Mouse (Mus musculus) liver, embryonic 11.5 days (tissue): ENCODE measurements around the gene Commd1. TPM values are rescaled to one million over a fixed set of nuclear protein-coding genes. Genes with fewer than 3 reads are reported as not detected.

Experiments
- ATAC-seq: fragments of 200-750 bp; cut with Nextera tagmentation; replicated peaks from 2 replicates; pipeline ENCODE4 v1.8.0; 2017; ENCODE audit warnings: moderate number of reproducible peaks, mild to moderate bottlenecking, moderate TSS enrichment, moderate library complexity; ENCODE audit not compliant: low FRiP score
- DNase-seq: peaks from one replicate; pipeline ENCODE4 v3.0.0-alpha.2; 2017; ENCODE audit warnings: low spot score
- H3K27ac ChIP-seq: fragments of 300-500 bp; sonication (generic); 2 replicates; pipeline ENCODE4 v1.5.1; 2014; ENCODE audit warnings: mild to moderate bottlenecking, low read depth, low read length, control low read depth
- H3K27me3 ChIP-seq: fragments of 300-500 bp; sonication (generic); replicated peaks from 2 replicates; pipeline ENCODE4 v1.6.1; 2014; ENCODE audit warnings: low read length, mixed read lengths; ENCODE audit not compliant: control insufficient read depth, insufficient read depth
- H3K36me3 ChIP-seq: fragments of 300-500 bp; sonication (generic); 2 replicates; pipeline ENCODE4 v1.6.1; 2014; ENCODE audit warnings: mild to moderate bottlenecking, low read length, moderate library complexity, mixed read lengths; ENCODE audit not compliant: control insufficient read depth, insufficient read depth
- H3K4me1 ChIP-seq: fragments of 300-500 bp; sonication (generic); replicated peaks from 2 replicates; pipeline ENCODE4 v1.6.1; 2014; ENCODE audit warnings: low read length, mixed read lengths; ENCODE audit not compliant: control insufficient read depth, insufficient read depth
- H3K4me2 ChIP-seq: fragments of 300-500 bp; sonication (generic); 2 replicates; pipeline ENCODE4 v1.6.1; 2014; ENCODE audit warnings: mild to moderate bottlenecking, control low read depth, moderate library complexity
- H3K4me3 ChIP-seq: fragments of 300-500 bp; sonication (generic); 2 replicates; pipeline ENCODE4 v1.5.1; 2014; ENCODE audit warnings: low read depth, low read length, control low read depth
- H3K9ac ChIP-seq: fragments of 300-500 bp; sonication (generic); 2 replicates; pipeline ENCODE4 v1.6.1; 2014; ENCODE audit warnings: low read depth, low read length, control low read depth
- H3K9me3 ChIP-seq: fragments of 300-500 bp; sonication (generic); 2 replicates; pipeline ENCODE4 v1.6.1; 2016; ENCODE audit warnings: low read length, inconsistent platforms, mixed read lengths; ENCODE audit not compliant: control insufficient read depth
- WGBS: fragments of 180-500 bp; shearing (Covaris S2); extraction: QIAGEN DNeasy Blood & Tissue Kit; methylation state at CpG from one replicate; pipeline ENCODE4 v1.1.7; 2014; 5-methylcytosine and 5-hydroxymethylcytosine counted together
- polyA plus RNA-seq: library from polyadenylated mRNA; unstranded; fragments of >200 nt; fragmentation: Nextera tagmentation; extraction: Ambion mirVana; gene quantifications from 2 replicates; pipeline ENCODE4 v1.2.1, GENCODE M21; 2014

Gene Commd1
- polyA plus RNA-seq, 1 experiment from 2014 or later: 333 TPM

DNA sequence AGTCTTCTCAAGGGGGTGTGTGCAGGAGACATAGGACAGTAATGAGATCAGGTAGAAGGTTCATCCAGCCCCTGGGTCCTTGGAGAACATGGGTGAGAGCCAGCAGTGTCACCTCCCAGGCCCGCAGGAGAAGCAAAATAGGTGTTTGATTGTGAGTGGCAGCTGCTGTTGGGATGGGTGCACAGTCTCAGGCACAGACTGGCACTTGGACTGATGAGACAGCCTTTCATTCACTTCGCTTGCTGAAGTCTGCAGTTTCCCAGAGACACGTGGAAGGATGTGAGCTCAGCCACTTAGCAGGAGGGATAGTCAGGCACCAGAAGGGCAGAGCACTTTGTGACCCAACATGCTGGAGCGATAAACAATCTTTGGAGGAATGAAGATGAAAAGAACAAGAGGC lies 118.6 kb downstream of the Commd1 start:
- DNase-seq (no peak), ATAC-seq (no peak)
- H3K9ac ChIP-seq: no peak overlapping the region
- no peaks in the 10 kb centered on the region for H3K9me3 ChIP-seq
- H3K4me2 ChIP-seq: no peak overlapping the region
- no peak overlapping the region for H3K27ac ChIP-seq
- no peaks in the 10 kb centered on the region; the same call in 1 of the 2 replicates for H3K27me3 ChIP-seq
- no peaks in the 10 kb centered on the region for H3K36me3 ChIP-seq
- 61% methylated on average over 4 of the region's 4 CpGs for WGBS
- H3K4me3 ChIP-seq: no peak overlapping the region
- peaks cover 8% of the 10 kb centered on the region for H3K4me1 ChIP-seq

DNA sequence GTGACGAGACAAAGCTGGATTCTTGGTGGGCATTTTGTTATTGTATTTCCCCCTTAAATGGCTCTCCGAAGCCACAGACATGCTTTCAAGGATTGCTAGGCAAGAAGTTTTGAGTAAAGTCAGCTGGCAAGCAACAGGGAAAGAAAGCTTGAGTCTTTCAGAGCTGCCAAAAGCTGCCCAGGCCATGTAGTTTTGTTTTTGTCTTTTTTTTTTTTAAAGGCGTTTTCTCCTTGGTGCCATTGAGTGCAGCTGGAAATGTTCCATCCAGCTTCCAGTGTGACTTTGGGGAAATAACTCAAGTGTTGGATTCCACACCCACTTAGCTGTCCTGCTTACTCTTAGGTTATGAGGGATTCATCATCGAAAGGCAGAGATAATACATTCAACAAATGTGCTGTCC lies 120.9 kb downstream of the Commd1 start:
- H3K4me2 ChIP-seq: no peak overlapping the region
- H3K36me3 ChIP-seq: no peaks in the 10 kb centered on the region
- ATAC-seq: no peak
- H3K9me3 ChIP-seq: no peaks in the 10 kb centered on the region
- H3K4me1 ChIP-seq: peaks cover 11% of the 10 kb centered on the region
- DNase-seq: no peak
- H3K27me3 ChIP-seq: no peaks in the 10 kb centered on the region; the same call in none of the 2 replicates
- WGBS: 78% methylated on average over 4 of the region's 4 CpGs
- no peak overlapping the region for H3K27ac ChIP-seq
- no peak overlapping the region for H3K9ac ChIP-seq
- no peak overlapping the region for H3K4me3 ChIP-seq

DNA sequence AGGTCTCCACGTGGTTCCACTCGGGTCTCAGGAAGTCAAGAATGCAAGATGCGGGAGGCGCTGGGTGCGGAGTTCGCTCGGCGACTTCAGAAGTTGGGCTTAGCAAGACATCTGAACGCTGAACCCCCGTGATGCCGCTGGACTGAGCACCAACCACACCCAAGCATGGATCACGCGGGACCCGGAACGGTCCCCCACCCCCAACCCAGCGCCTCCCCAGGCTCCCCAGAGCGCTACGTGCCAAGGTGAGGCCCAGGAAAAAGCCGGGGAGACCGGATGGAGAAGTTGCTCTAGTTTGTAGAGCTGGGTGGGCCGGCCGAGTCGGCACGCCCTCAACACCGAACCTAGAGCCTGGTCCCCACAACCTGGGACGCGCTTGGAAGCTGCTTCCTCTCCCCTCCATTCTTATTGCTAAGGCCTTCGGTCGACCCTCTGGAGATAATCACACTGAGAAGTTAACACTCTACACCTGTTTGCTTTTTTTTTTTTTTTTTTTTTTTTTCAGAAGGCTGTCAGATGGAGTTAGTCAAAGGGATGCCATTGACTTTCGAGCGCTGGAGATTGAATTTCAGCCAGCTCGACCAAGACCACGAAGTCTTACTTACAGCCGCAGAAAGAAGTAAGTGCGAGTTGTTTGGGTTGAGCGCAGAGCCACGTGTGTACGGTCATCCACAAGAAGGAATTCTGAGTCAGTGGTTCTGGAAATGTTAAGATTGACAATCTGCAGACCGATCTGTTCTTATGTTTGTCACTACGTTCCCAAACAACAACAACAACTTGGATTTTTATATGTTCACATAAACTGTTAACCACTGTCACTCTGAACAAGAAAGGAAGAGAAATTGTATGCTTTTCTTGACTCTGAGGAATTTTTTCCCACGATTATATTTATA lies 121.6 kb downstream of the Commd1 start, which contains the start of gene B3gnt2:
B3gnt2 (minus strand) TSS at position 627 of the 893 bp plus-strand sequence.
- DNase-seq (peak; percentile 67), ATAC-seq (peak; percentile 35)
- peak within 1 kb of the TSS; percentile 80 for H3K27ac ChIP-seq
- WGBS: 7% methylated on average over 41 of the region's 41 CpGs
- H3K4me2 ChIP-seq: peak within 1 kb of the TSS; percentile 98
- H3K4me1 ChIP-seq: peaks cover 11% of the 10 kb centered on the region
- no peaks in the 10 kb centered on the region for H3K36me3 ChIP-seq
- H3K9ac ChIP-seq: peak within 1 kb of the TSS; percentile 87
- no peaks in the 10 kb centered on the region; the same call in none of the 2 replicates for H3K27me3 ChIP-seq
- peak within 1 kb of the TSS; percentile 84 for H3K4me3 ChIP-seq
- no peaks in the 10 kb centered on the region for H3K9me3 ChIP-seq

DNA sequence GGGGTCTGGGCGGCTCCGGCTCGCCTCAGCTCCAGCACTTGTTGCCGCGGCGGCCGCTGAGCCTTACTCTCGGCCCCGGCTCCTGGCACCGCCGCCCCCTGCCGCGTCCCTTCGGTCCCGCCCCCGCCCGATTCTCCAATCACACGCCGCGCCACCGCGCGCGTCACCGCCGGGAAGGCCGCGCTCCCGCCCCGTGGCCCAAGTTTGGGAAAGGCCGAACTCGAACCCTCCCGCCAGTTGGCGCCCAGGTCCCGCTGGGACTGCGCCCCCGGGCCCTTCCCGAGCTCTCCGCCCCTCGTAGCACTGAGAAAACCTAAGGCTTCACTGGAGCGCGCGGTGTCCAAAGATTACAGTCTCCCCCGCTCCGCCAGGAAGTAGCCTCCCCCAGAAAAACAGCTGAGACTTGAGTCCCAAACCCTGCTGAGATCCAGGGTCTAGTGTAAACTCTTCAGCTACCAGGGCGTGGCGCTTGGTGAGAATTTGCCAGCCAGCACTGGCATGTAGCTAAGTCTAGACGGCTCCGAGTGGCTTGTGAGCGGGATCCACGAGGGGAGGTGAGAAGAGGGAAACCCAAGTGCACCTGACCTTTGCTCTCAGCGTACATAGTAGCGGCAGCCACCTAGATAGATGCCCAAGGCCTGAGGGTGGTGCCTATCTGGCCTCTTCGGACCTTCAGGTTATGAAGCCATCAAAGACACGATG lies 122.4 kb downstream of the Commd1 start:
- peaks cover 11% of the 10 kb centered on the region for H3K4me1 ChIP-seq
- H3K9ac ChIP-seq: peak overlapping the region; percentile 87
- peak; percentile 89 for DNase-seq
- no peaks in the 10 kb centered on the region for H3K36me3 ChIP-seq
- H3K9me3 ChIP-seq: no peaks in the 10 kb centered on the region
- H3K27me3 ChIP-seq: no peaks in the 10 kb centered on the region; the same call in none of the 2 replicates
- H3K27ac ChIP-seq: peak overlapping the region; percentile 80
- WGBS: under 1% methylated on average over 53 of the region's 55 CpGs
- H3K4me2 ChIP-seq: peak overlapping the region; percentile 98
- H3K4me3 ChIP-seq: peak overlapping the region; percentile 84
- peak; percentile 90 for ATAC-seq

DNA sequence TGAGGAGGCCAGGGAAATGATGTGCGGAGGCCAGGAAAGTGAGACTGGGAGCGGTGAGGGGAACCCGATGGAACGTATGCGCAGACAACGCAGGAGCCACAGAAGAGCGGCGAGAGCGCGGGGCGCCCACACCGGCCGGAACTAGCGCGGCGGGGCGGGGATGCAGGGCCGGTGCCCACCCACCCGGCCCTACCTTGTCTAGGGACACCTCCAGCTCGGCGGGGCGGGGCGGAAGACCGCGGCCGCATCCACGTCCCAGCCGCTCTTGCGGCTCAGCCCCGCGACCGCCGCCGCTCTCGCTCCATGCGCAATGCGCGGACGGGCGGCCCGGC lies 122.9 kb downstream of the Commd1 start:
- peak overlapping the region; percentile 87 for H3K9ac ChIP-seq
- no peak for DNase-seq
- H3K9me3 ChIP-seq: no peaks in the 10 kb centered on the region
- peak overlapping the region; percentile 84 for H3K4me3 ChIP-seq
- ATAC-seq: peak; percentile 70
- no peaks in the 10 kb centered on the region for H3K36me3 ChIP-seq
- WGBS: 0% methylated on average over 15 of the region's 41 CpGs
- H3K4me1 ChIP-seq: peaks cover 14% of the 10 kb centered on the region
- peak overlapping the region; percentile 98 for H3K4me2 ChIP-seq
- H3K27ac ChIP-seq: peak overlapping the region; percentile 69
- no peaks in the 10 kb centered on the region; the same call in none of the 2 replicates for H3K27me3 ChIP-seq

DNA sequence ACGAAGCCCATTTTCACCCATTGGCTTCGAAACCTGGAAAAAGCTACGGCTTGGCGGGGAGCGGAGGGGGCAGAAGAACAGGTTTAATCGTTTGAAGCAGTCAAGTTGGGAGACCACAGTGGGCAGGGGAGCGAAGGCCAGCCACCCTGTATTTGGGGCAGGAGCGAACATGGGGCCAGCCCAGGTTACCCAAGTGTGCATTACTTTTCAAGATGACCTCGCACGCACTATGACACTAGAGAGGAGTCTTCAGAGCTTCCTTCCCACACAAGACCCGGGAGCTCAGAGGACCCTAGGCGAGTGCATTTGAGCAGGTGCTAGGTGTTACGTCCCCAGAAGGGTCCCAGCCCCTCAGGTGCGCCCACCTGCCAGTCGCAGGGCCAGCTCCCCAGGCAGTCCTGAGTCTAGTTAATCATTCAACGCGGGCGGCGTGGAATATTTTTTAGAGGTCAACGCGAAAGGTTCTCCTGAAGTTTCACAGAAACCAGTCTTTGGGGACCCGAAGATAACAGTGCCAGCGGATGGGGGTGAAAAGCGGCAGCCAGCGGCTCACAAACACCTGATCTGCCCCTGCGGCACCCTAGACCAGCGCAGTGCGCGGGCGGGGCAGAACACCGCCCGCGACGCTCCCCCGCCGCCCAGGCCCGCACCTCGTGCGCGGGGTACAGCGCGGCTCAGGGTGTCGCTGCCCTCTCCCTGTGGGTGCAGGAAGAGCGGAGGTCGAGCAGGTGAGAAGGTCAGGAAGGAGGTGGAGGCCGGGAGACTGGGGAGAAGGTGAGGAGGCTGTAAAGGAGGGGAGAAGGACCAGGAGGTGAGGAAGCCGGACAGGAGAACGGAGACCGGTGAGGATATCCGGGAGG lies 123.5 kb downstream of the Commd1 start:
- Histone ChIP-seq H3K9me3 (no peaks in the 10 kb centered on the region), H3K36me3 (no peaks in the 10 kb centered on the region), H3K27ac (peak overlapping the region; percentile 69), H3K9ac (peak overlapping the region; percentile 87), H3K27me3 (no peaks in the 10 kb centered on the region; the same call in none of the 2 replicates), H3K4me2 (peak overlapping the region; percentile 98), H3K4me3 (peak overlapping the region; percentile 84), H3K4me1 (peaks cover 14% of the 10 kb centered on the region)
- ATAC-seq (peak; percentile 50), DNase-seq (no peak)
- WGBS: 2% methylated on average over 50 of the region's 50 CpGs

DNA sequence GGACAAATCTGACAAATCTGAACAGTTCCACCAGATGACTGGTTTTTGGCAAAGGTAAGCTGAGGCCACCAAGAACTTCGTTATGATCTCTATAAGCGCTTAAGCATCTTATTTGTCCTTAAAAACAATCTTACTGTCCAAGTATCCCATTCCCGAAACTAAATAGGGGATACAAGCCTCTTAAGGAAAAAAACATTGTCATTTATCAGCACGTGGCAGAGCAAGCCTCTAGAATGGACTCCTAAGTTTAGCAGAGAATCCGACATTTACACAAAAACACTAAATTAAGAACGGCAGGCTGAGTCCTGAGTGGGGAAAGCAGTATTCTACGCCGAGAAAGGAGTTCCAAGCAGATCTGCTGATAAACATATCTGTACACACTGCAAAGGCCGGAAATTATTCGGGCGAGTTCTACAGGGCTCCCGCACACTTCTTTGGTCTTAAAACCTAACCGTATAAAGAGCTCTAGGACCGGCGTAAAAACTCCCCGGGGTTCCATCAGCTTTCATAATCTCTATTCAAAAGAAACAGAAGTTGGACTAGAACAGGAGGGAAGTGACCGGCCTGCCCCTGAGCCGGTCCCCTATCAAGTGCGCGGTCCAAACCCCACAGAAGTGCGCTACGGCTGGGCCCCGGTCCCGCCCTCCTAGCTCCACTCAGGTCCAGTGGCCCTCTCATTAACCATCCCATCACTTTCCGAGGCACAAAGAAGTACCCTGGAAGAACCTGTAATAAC lies 124.3 kb downstream of the Commd1 start:
- H3K9me3 ChIP-seq: no peaks in the 10 kb centered on the region
- peak overlapping the region; percentile 98 for H3K4me2 ChIP-seq
- no peaks in the 10 kb centered on the region for H3K36me3 ChIP-seq
- 13% methylated on average over 25 of the region's 25 CpGs for WGBS
- H3K4me1 ChIP-seq: peaks cover 15% of the 10 kb centered on the region
- DNase-seq: no peak
- H3K4me3 ChIP-seq: peak overlapping the region; percentile 84
- no peaks in the 10 kb centered on the region; the same call in none of the 2 replicates for H3K27me3 ChIP-seq
- ATAC-seq: no peak
- H3K27ac ChIP-seq: no peak overlapping the region
- peak overlapping the region; percentile 87 for H3K9ac ChIP-seq
